Mouse (Mus musculus) inflammation-experienced regulatory T-cells, adult 6 months (primary cell): Measurements from ENCODE around the gene Jade3. TPM values are rescaled to one million over a fixed set of nuclear protein-coding genes. Genes with fewer than 3 reads are reported as not detected.
"Not testable (repeated sequence)": the region's sequence is repeated elsewhere in the genome, so short reads cannot be mapped to it uniquely, and the experiment has no call there.

Source experiments
- ATAC-seq: one replicate; pipeline ENCODE4 v1.8.0; 2017
- polyA plus RNA-seq, 3 experiments: library from polyadenylated mRNA; unstranded; fragments of 100-300 nt; shearing (Covaris generic); gene quantifications; one replicate each; pipeline ENCODE4 v1.2.1; 2017

Jade3 gene
- 1 to 10 TPM; 1.1 to 1.6 (median 1.4) TPM for polyA plus RNA-seq

DNA sequence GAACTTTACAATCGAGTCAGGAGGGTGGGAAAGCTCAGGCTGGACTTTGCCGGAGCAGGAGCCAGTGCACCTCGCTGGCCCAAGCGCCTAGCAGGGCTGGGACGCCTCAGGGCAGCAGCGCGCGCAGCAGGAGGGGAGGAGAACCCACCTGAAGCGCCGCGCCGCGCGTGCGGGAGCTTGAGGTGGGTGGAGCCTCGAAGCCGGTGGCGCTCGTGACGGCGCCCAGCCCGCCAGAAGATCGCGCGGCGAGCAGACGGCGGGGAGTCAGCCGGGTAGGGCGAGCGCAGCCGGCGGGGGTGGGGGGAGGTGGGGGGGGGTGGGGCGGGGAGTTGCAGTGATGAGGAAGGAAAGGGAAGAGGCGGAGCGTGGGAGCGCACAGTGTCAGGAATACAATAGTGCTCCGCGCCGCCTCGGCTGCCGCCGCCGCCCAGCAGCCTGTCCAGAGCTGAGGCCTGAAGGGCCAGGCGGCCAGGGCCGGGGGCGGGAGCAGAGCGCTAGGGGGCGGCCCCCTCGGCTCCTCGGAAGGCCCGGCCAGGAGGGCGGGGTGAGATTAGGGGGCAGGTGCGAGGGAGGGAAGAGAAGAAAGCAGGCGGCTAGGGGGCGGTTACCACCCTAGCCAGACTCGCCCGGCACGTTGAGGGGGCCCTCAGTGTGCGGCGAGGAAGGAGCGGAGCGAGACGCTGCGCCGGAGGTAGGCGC is at the start of gene Jade3:
Gene Jade3 (plus strand): TSS at position 549 of the 699 bp plus-strand sequence.
- ATAC-seq, result peak; percentile 79

GRCm38 (mm10) chrX:20379347-20380014 is 46.0 kb upstream of the Jade3 start:
- no peak for ATAC-seq

GRCm38 (mm10) chrX:20382260-20382659 is 43.2 kb upstream of the Jade3 start:
- ATAC-seq, result no peak

DNA sequence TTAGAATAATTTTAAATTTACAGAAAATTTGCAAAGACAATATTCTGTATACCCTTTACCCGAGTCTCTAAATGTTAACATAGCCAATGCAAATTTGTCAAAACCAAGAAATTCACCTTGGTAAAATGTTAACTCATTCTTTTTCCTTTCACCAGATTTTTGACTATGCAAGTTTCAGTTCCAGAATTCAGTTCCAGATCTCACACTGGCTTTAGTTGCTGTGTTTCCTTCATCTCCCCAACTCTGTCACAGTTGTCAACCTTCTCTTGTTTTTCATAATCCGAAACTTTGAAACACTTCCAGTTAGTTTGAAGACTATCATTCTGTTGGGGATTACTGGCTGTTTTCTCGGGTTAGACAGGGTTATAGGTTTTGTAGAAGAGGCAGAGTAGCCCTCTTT is 38.5 kb upstream of the Jade3 start:
- no peak for ATAC-seq

DNA sequence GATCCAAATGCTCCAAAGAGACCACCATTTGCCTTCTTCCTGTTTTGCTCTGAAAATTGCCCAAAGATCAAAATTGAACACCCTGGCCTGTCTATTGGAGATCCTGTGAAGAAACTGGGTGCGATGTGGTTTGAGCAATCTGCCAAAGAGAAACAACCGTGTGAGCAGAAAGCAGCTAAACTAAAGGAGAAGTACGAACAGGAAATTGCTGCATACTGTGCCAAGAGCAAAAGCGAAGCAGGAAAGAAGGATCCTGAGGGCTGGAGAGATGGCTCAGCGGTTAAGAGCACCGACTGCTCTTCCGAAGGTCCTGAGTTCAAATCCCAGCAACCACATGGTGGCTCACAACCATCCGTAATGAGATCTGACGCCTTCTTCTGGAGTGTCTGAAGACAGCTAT is 33.5 kb upstream of the Jade3 start:
- not testable (repeated sequence) for ATAC-seq

- no peak for ATAC-seq
These were observed 32.5 kb upstream of the Jade3 start for GRCm38 (mm10) chrX:20392942-20393341.

DNA sequence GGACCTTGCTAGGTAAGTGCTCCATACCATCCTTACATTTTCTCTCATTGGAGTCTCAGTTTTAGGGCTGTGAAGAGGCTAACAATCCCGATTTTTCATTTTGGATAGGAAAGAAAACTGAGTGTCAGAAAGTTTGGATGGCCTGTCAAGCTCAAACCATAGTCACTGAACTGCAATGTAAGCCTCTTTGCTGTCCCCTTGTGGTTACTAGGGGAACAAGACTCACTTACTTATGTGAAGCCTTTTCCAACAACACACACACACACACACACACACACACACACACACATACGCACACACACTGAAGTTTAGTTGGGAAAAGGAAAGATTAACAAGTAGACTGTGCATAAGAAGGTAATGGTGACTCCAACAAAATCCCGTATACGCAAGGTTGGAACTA is 21.4 kb upstream of the Jade3 start:
- no peak for ATAC-seq

GRCm38 (mm10) chrX:20406909-20407308 is 18.6 kb upstream of the Jade3 start:
- no peak for ATAC-seq

GRCm38 (mm10) chrX:20407676-20408075 is 17.8 kb upstream of the Jade3 start:
- ATAC-seq, result no peak

- no peak for ATAC-seq
These were observed 14.1 kb upstream of the Jade3 start for GRCm38 (mm10) chrX:20411382-20411781.

- ATAC-seq, result no peak
These were observed 13.3 kb upstream of the Jade3 start for GRCm38 (mm10) chrX:20412221-20412620.

- ATAC-seq, result no peak
These were observed 10.4 kb upstream of the Jade3 start for GRCm38 (mm10) chrX:20414885-20415622.

DNA sequence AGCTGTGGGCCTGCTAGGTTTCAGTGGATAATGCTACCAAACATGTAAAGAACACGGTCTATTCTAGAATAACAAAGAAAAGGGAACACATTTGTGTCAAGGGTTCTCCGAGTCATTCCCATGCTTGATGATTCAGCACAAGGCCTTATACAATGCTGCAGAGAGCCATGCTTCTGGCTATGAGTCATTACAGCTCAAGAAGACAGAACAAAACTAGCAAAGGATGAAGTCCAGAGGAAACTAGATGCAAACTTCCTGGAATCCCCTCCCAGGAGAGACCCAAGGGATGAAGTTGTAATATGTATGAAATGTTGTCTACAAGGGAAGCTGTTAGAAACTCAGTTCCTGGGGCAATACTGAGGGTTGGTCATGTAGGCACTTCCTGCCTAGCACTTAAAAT is 7.0 kb upstream of the Jade3 start:
- ATAC-seq, result no peak

- ATAC-seq, result no peak
These were observed 6.0 kb upstream of the Jade3 start for GRCm38 (mm10) chrX:20419536-20419935.

- ATAC-seq, result peak; percentile 5
These were observed 456 bp downstream of the Jade3 start for GRCm38 (mm10) chrX:20425839-20426449.

DNA sequence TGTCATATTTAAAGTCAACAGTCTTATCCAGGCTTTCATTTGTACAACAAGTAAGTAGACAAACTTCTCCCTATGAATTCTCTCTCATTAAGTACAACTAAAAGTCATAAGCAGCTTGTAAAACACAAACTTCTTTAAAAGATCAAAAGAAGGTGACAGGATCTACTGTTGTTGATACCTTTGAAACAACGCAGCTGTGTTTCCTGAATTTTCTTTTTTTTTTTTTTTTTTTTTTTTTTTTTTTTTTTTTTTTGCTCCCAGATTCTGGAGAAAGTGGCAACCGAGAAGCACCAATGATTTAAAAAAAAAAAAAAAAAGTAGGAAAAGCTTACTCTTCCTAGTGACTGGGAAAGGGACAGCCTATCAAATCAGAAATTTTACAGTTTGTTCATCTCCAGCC is 57.7 kb downstream of the Jade3 start:
- ATAC-seq, result no peak

- ATAC-seq, result no peak
These were observed 72.2 kb downstream of the Jade3 start for GRCm38 (mm10) chrX:20497682-20498081.

GRCm38 (mm10) chrX:20520290-20520939 is 94.9 kb downstream of the Jade3 start:
- no peak for ATAC-seq

GRCm38 (mm10) chrX:20521578-20521977 is 96.1 kb downstream of the Jade3 start:
- no peak for ATAC-seq

DNA sequence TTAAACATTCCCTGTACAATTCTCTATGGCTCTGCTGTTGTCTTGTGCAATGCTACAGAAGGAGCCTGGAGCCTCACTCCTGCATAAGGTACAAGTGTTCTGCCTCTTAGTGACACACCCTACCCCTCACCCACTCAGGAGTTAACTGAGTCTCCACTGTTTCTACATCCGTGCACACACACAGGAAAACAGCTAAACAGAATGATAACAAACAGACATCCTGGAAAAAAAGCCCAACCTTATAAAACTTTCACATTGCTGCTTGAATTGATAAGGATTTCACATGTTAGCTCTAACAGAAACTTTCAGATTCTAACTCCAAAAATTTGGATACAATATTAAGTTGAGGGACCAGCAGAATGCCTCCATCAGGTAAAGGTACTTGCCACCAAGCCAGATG is 107.1 kb downstream of the Jade3 start:
- no peak for ATAC-seq

GRCm38 (mm10) chrX:20543867-20544266 is 118.4 kb downstream of the Jade3 start:
- no peak for ATAC-seq

- no peak for ATAC-seq
These were observed 122.1 kb downstream of the Jade3 start for GRCm38 (mm10) chrX:20547609-20548008.
